Mouse (Mus musculus) Patski (cell line): Measurements from ENCODE around the gene Fbxl18. TPM values are rescaled to one million over a fixed set of nuclear protein-coding genes. Genes with fewer than 3 reads are reported as not detected.

Experiments
- ATAC-seq: fragments of 100-300 bp; one replicate; pipeline ENCODE4 v1.8.0; 2021
- CTCF ChIA-PET: fragments of 350-600 bp; sonication (Branson Sonifier 250); formaldehyde crosslinking; loops from one replicate; lab custom pipeline; 2022; ENCODE audit warnings: inconsistent platforms; lab: Charles Lee
- POLR2A ChIA-PET: fragments of 350-600 bp; sonication (Branson Sonifier 250); formaldehyde crosslinking; loops from one replicate; lab custom pipeline; 2022; ENCODE audit warnings: antibody characterized with exemption, inconsistent platforms; lab: Charles Lee
- DNase-seq: peaks from one replicate; pipeline ENCODE4 v3.0.0-alpha.2; 2011; ENCODE audit warnings: low read depth, low spot score
- H3K27me3 ChIP-seq: fragments of 371-371 bp; one replicate; pipeline ENCODE4 v1.5.1; 2021
- CTCF ChIP-seq: fragments of 100-300 bp; IDR thresholded peaks from one replicate; pipeline ENCODE4 v1.5.1; 2021
- in situ Hi-C: fragments of 300-500 bp; cut with MboI; formaldehyde crosslinking; loops from 3 replicates; pipeline ENCODE4 v1.11.1; 2018; ENCODE audit warnings: low pct_unique_long_range_greater_than_20kb, mixed read lengths
- polyA plus RNA-seq: library from polyadenylated mRNA; unstranded; gene quantifications from one replicate; pipeline ENCODE4 v1.2.3, GENCODE M21; 2021

Fbxl18 gene
- polyA plus RNA-seq, 1 experiment from 2014 or later: 11.1 TPM

GRCm38 (mm10) chr5:142817524-142818434 is 77.4 kb downstream of the Fbxl18 start, which contains the start of gene Tnrc18:
Tnrc18 (minus strand) TSS chr5:142817662.
- ATAC-seq (no peak), DNase-seq (peak; percentile 99)
- TF ChIP-seq CTCF: no peak
- H3K27me3 ChIP-seq: no peaks in the 10 kb centered on the region
- ChIA-PET CTCF (no interaction called here), POLR2A (interaction anchor here (0.6 to 4.1 kb wide), 16 partner anchors 7 to 172 kb away, joined by 3 to 28 read pairs (median 4); partner anchors contain the start of gene Fbxl18)
- in situ Hi-C loops: no loop called here

Other genes with a start within 250 kb of the Fbxl18 start
- gene Slc29a4, start 202.9 kb downstream of the Fbxl18 start, polyA plus RNA-seq: 0.05 TPM
- gene Tnrc18, start 77.8 kb downstream of the Fbxl18 start, polyA plus RNA-seq: 116 TPM
- 2,926 TPM for gene Actb, start 11.3 kb upstream of the Fbxl18 start, polyA plus RNA-seq
- gene Fscn1, start 64.9 kb upstream of the Fbxl18 start, polyA plus RNA-seq: 246 TPM
- gene Rnf216, start 217.6 kb upstream of the Fbxl18 start, polyA plus RNA-seq: 48.0 TPM